Comparison of ENCODE assay signal across 10 mouse cellular contexts in the genomic region with DNA sequence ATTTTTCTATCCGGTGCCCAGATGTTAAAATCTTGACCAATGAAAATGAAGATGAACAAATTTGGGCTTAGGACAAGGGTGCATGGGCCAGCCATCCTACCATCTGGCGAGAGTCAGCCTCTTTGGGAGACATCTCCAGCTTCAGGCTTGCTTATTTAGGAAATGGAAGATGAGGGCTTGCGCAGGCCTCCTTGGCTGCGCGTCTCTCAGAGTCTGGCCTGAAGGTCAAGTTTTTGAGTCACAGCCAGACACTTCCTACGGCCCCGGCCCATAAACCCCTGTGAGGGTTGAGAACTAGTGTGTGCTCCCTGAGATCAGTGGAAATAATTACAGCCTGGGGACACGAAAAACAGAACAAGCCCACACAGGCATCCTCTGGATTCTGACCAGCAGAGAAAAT.
DNase-seq lines count a peak whose midpoint lies in the region; ATAC-seq and TF ChIP-seq lines count a peak whose summit lies in the region.
"Had no signal": no experiment of that assay in that cellular context is flagged by ENCODE, and none has a peak within 500 bp of the region (broad histone marks: within the 10 kb centered on the region; RNA-seq: fewer than 3 reads in every experiment).

No protein-coding gene starts in this region.

- H3K4me3 ChIP-seq in lung, embryonic 14.5 days (ENCODE audit: low read depth, low read length) = no peak overlapping the region
- H3K4me3 ChIP-seq in heart, postnatal 0 days (ENCODE audit: low read depth, low read length) = no peak overlapping the region
- H3K4me3 ChIP-seq: limb, embryonic 13.5 days had no signal

- no peaks in the 10 kb centered on the region for H3K9me3 ChIP-seq in lung, embryonic 14.5 days (ENCODE audit: low read depth, low read length)
- H3K9me3 ChIP-seq in heart, postnatal 0 days (replicated peaks; ENCODE audit: control insufficient read depth, low read length) = no peaks in the 10 kb centered on the region
- H3K9me3 ChIP-seq: limb, embryonic 13.5 days had no signal

- peaks cover 32% of the 10 kb centered on the region for H3K4me1 ChIP-seq in lung, embryonic 14.5 days (ENCODE audit: insufficient read depth)
- H3K4me1 ChIP-seq in heart, postnatal 0 days (ENCODE audit: control insufficient read depth, insufficient read depth) = peaks cover 29% of the 10 kb centered on the region

- no peak overlapping the region for H3K4me2 ChIP-seq in lung, embryonic 14.5 days
- H3K4me2 ChIP-seq in heart, postnatal 0 days (ENCODE audit: low read depth, low read length) = no peak overlapping the region
- H3K4me2 ChIP-seq: limb, embryonic 13.5 days had no signal

- peak; percentile 60 for DNase-seq in lung, embryonic 14.5 days
- DNase-seq in lung, postnatal 25 days (ENCODE audit: low spot score) = no peak
- DNase-seq in heart, adult 9 months (ENCODE audit: low spot score in 2 of 2) = peak; percentile 23 to 37
- no peak for DNase-seq in heart, postnatal 0 days (ENCODE audit: low spot score)
- DNase-seq in kidney, postnatal 4 days = peak; percentile 45 to 52
- DNase-seq in cerebellum, postnatal 10 days = no peak
- no peak for DNase-seq in B cell, adult 2 months
- DNase-seq: cerebellum, adult 8-10 months had no signal

- no peak overlapping the region for H3K9ac ChIP-seq in lung, embryonic 14.5 days
- H3K9ac ChIP-seq in heart, postnatal 0 days (replicated peaks; ENCODE audit: low read depth, low read length) = no peak overlapping the region
- H3K9ac ChIP-seq: limb, embryonic 13.5 days had no signal

- no peak for ATAC-seq in lung, embryonic 14.5 days (ENCODE audit: insufficient read depth)
- ATAC-seq in heart, postnatal 0 days (ENCODE audit: insufficient read depth, low read depth) = no peak

- 49% methylated on average over 8 of the region's 8 CpGs for WGBS in lung, embryonic 14.5 days
- WGBS in heart, postnatal 0 days = 56% methylated on average over 8 of the region's 8 CpGs

- no peak overlapping the region for H3K27ac ChIP-seq in lung, embryonic 14.5 days (ENCODE audit: low read depth)
- peak overlapping the region; percentile 82 for H3K27ac ChIP-seq in heart, postnatal 0 days (ENCODE audit: low read depth)
- H3K27ac ChIP-seq: limb, embryonic 13.5 days; macrophage had no signal

- TF ChIP-seq EP300 in heart, postnatal 0 days (IDR thresholded peaks at IDR 0.05; ENCODE audit: low read depth) = no peak

- TF ChIP-seq CTCF in lung, embryonic 14.5 days (IDR thresholded peaks at IDR 0.05; ENCODE audit: low read depth) = no peak
- no peak for TF ChIP-seq CTCF in heart, postnatal 0 days (IDR thresholded peaks at IDR 0.05; ENCODE audit: low read depth)

- no peaks in the 10 kb centered on the region for H3K27me3 ChIP-seq in lung, embryonic 14.5 days (ENCODE audit: insufficient read depth, low read length)
- no peaks in the 10 kb centered on the region for H3K27me3 ChIP-seq in heart, postnatal 0 days (ENCODE audit: control insufficient read depth, insufficient read depth, low read length)

- no peaks in the 10 kb centered on the region for H3K36me3 ChIP-seq in lung, embryonic 14.5 days (ENCODE audit: insufficient read depth)
- H3K36me3 ChIP-seq in heart, postnatal 0 days (replicated peaks; ENCODE audit: control insufficient read depth, insufficient read depth, low read length) = no peaks in the 10 kb centered on the region
- H3K36me3 ChIP-seq: limb, embryonic 13.5 days had no signal

Comparison
In these comparisons a context has a peak if more than half of its experiments do, and no peak if none do; other contexts are left out.
1. DNase-seq: peak in lung, embryonic 14.5 days (single experiment), heart, adult 9 months (2 of 2) and kidney, postnatal 4 days (2 of 2); none in lung, postnatal 25 days (single experiment), heart, postnatal 0 days (single experiment), cerebellum, postnatal 10 days (0 of 2) and B cell, adult 2 months (0 of 2).